Mouse (Mus musculus): ENCODE results near the gene Astn1. TPM values are rescaled to one million over a fixed set of nuclear protein-coding genes. Genes with fewer than 3 reads are reported as not detected.

Gene Astn1
- polyA plus RNA-seq, 1 experiment from 2014 or later = 8.5 TPM

GRCm38 (mm10) chr1:158603056-158603455, 241.0 kb downstream of the Astn1 start:
- Histone ChIP-seq H3K4me3 (ENCODE audit: low read depth, low read length) (no peak overlapping the region), H3K9me3 (replicated peaks; ENCODE audit: control insufficient read depth, low read length) (no peaks in the 10 kb centered on the region), H3K9ac (replicated peaks; ENCODE audit: low read length) (no peak overlapping the region), H3K27ac (replicated peaks; ENCODE audit: low read depth, low read length) (no peak overlapping the region), H3K4me2 (ENCODE audit: low read depth, low read length) (no peak overlapping the region), H3K27me3 (ENCODE audit: control insufficient read depth, insufficient read depth, low read length) (no peaks in the 10 kb centered on the region), H3K4me1 (ENCODE audit: control insufficient read depth, insufficient read depth, low read length) (no peaks in the 10 kb centered on the region), H3K36me3 (replicated peaks; ENCODE audit: control insufficient read depth, insufficient read depth, low read depth, low read length) (no peaks in the 10 kb centered on the region)
- ATAC-seq (replicated peaks; ENCODE audit: insufficient number of reproducible peaks, low FRiP score, low TSS enrichment, low read depth) = no peak
- no peak for DNase-seq (ENCODE audit: low spot score)
- 48% methylated on average over 2 of the region's 2 CpGs for WGBS

GRCm38 (mm10) chr1:158604149-158604548, 242.1 kb downstream of the Astn1 start:
- no peak overlapping the region for H3K27ac ChIP-seq (replicated peaks; ENCODE audit: low read depth, low read length)
- H3K9me3 ChIP-seq (replicated peaks; ENCODE audit: control insufficient read depth, low read length) = no peaks in the 10 kb centered on the region
- H3K4me1 ChIP-seq (ENCODE audit: control insufficient read depth, insufficient read depth, low read length) = no peaks in the 10 kb centered on the region
- H3K4me3 ChIP-seq (ENCODE audit: low read depth, low read length) = no peak overlapping the region
- H3K27me3 ChIP-seq (ENCODE audit: control insufficient read depth, insufficient read depth, low read length) = no peaks in the 10 kb centered on the region
- ATAC-seq (replicated peaks; ENCODE audit: insufficient number of reproducible peaks, low FRiP score, low TSS enrichment, low read depth) (no peak), DNase-seq (ENCODE audit: low spot score) (no peak)
- H3K9ac ChIP-seq (replicated peaks; ENCODE audit: low read length) = no peak overlapping the region
- WGBS = 97% methylated on average over 1 of the region's 1 CpGs
- H3K36me3 ChIP-seq (replicated peaks; ENCODE audit: control insufficient read depth, insufficient read depth, low read depth, low read length) = no peaks in the 10 kb centered on the region
- H3K4me2 ChIP-seq (ENCODE audit: low read depth, low read length) = no peak overlapping the region

- H3K4me2 ChIP-seq (ENCODE audit: low read depth, low read length) = no peak overlapping the region
Measured at GRCm38 (mm10) chr1:158605597-158605996, 243.5 kb downstream of the Astn1 start.

GRCm38 (mm10) chr1:158606324-158606723, 244.3 kb downstream of the Astn1 start:
- Histone ChIP-seq H3K4me2 (ENCODE audit: low read depth, low read length) (no peak overlapping the region), H3K36me3 (replicated peaks; ENCODE audit: control insufficient read depth, insufficient read depth, low read depth, low read length) (no peaks in the 10 kb centered on the region), H3K4me3 (ENCODE audit: low read depth, low read length) (no peak overlapping the region), H3K27ac (replicated peaks; ENCODE audit: low read depth, low read length) (no peak overlapping the region), H3K4me1 (ENCODE audit: control insufficient read depth, insufficient read depth, low read length) (no peaks in the 10 kb centered on the region), H3K9ac (replicated peaks; ENCODE audit: low read length) (no peak overlapping the region), H3K27me3 (ENCODE audit: control insufficient read depth, insufficient read depth, low read length) (no peaks in the 10 kb centered on the region), H3K9me3 (replicated peaks; ENCODE audit: control insufficient read depth, low read length) (no peaks in the 10 kb centered on the region)
- 86% methylated on average over 10 of the region's 10 CpGs for WGBS
- ATAC-seq (replicated peaks; ENCODE audit: insufficient number of reproducible peaks, low FRiP score, low TSS enrichment, low read depth) (no peak), DNase-seq (ENCODE audit: low spot score) (no peak)

More at GRCm38 (mm10) chr1:158605597-158605996, 243.5 kb downstream of the Astn1 start:
- no peak for ATAC-seq (replicated peaks; ENCODE audit: insufficient number of reproducible peaks, low FRiP score, low TSS enrichment, low read depth)
- Histone ChIP-seq H3K27ac (replicated peaks; ENCODE audit: low read depth, low read length) (no peak overlapping the region), H3K9me3 (replicated peaks; ENCODE audit: control insufficient read depth, low read length) (no peaks in the 10 kb centered on the region), H3K4me3 (ENCODE audit: low read depth, low read length) (no peak overlapping the region), H3K36me3 (replicated peaks; ENCODE audit: control insufficient read depth, insufficient read depth, low read depth, low read length) (no peaks in the 10 kb centered on the region), H3K27me3 (ENCODE audit: control insufficient read depth, insufficient read depth, low read length) (no peaks in the 10 kb centered on the region), H3K4me1 (ENCODE audit: control insufficient read depth, insufficient read depth, low read length) (no peaks in the 10 kb centered on the region), H3K9ac (replicated peaks; ENCODE audit: low read length) (no peak overlapping the region)
- DNase-seq (ENCODE audit: low spot score) = no peak
- whole genome bisulfite sequencing = 88% methylated on average over 4 of the region's 4 CpGs

- WGBS = 64% methylated on average over 1 of the region's 1 CpGs
- Histone ChIP-seq H3K4me2 (ENCODE audit: low read depth, low read length) (no peak overlapping the region), H3K4me3 (ENCODE audit: low read depth, low read length) (no peak overlapping the region), H3K27me3 (ENCODE audit: control insufficient read depth, insufficient read depth, low read length) (no peaks in the 10 kb centered on the region), H3K9ac (replicated peaks; ENCODE audit: low read length) (no peak overlapping the region), H3K36me3 (replicated peaks; ENCODE audit: control insufficient read depth, insufficient read depth, low read depth, low read length) (no peaks in the 10 kb centered on the region), H3K9me3 (replicated peaks; ENCODE audit: control insufficient read depth, low read length) (no peaks in the 10 kb centered on the region), H3K4me1 (ENCODE audit: control insufficient read depth, insufficient read depth, low read length) (no peaks in the 10 kb centered on the region), H3K27ac (replicated peaks; ENCODE audit: low read depth, low read length) (no peak overlapping the region)
- no peak for ATAC-seq (replicated peaks; ENCODE audit: insufficient number of reproducible peaks, low FRiP score, low TSS enrichment, low read depth)
- no peak for DNase-seq (ENCODE audit: low spot score)
Measured at GRCm38 (mm10) chr1:158607201-158607600, 245.1 kb downstream of the Astn1 start.

GRCm38 (mm10) chr1:158615202-158615601, 253.1 kb downstream of the Astn1 start:
- no peaks in the 10 kb centered on the region for H3K27me3 ChIP-seq (ENCODE audit: control insufficient read depth, insufficient read depth, low read length)
- 86% methylated on average over 1 of the region's 1 CpGs for WGBS

GRCm38 (mm10) chr1:158617943-158618342, 255.9 kb downstream of the Astn1 start:
- H3K4me1 ChIP-seq (ENCODE audit: control insufficient read depth, insufficient read depth, low read length) = no peaks in the 10 kb centered on the region
- no peak overlapping the region for H3K4me2 ChIP-seq (ENCODE audit: low read depth, low read length)
- no peaks in the 10 kb centered on the region for H3K27me3 ChIP-seq (ENCODE audit: control insufficient read depth, insufficient read depth, low read length)
- WGBS = 58% methylated on average over 4 of the region's 4 CpGs
- H3K36me3 ChIP-seq (replicated peaks; ENCODE audit: control insufficient read depth, insufficient read depth, low read depth, low read length) = no peaks in the 10 kb centered on the region
- no peaks in the 10 kb centered on the region for H3K9me3 ChIP-seq (replicated peaks; ENCODE audit: control insufficient read depth, low read length)
- DNase-seq (ENCODE audit: low spot score) (no peak), ATAC-seq (replicated peaks; ENCODE audit: insufficient number of reproducible peaks, low FRiP score, low TSS enrichment, low read depth) (no peak)
- H3K9ac ChIP-seq (replicated peaks; ENCODE audit: low read length) = no peak overlapping the region
- H3K27ac ChIP-seq (replicated peaks; ENCODE audit: low read depth, low read length) = no peak overlapping the region
- no peak overlapping the region for H3K4me3 ChIP-seq (ENCODE audit: low read depth, low read length)

More at GRCm38 (mm10) chr1:158615202-158615601, 253.1 kb downstream of the Astn1 start:
- Histone ChIP-seq H3K9ac (replicated peaks; ENCODE audit: low read length) (no peak overlapping the region), H3K27ac (replicated peaks; ENCODE audit: low read depth, low read length) (no peak overlapping the region), H3K4me1 (ENCODE audit: control insufficient read depth, insufficient read depth, low read length) (no peaks in the 10 kb centered on the region), H3K36me3 (replicated peaks; ENCODE audit: control insufficient read depth, insufficient read depth, low read depth, low read length) (no peaks in the 10 kb centered on the region), H3K4me2 (ENCODE audit: low read depth, low read length) (no peak overlapping the region), H3K9me3 (replicated peaks; ENCODE audit: control insufficient read depth, low read length) (no peaks in the 10 kb centered on the region), H3K4me3 (ENCODE audit: low read depth, low read length) (no peak overlapping the region)
- ATAC-seq (replicated peaks; ENCODE audit: insufficient number of reproducible peaks, low FRiP score, low TSS enrichment, low read depth) (no peak), DNase-seq (ENCODE audit: low spot score) (no peak)

GRCm38 (mm10) chr1:158632935-158633334, 270.9 kb downstream of the Astn1 start:
- Histone ChIP-seq H3K9ac (replicated peaks; ENCODE audit: low read length) (no peak overlapping the region), H3K4me1 (ENCODE audit: control insufficient read depth, insufficient read depth, low read length) (no peaks in the 10 kb centered on the region), H3K4me3 (ENCODE audit: low read depth, low read length) (no peak overlapping the region), H3K27me3 (ENCODE audit: control insufficient read depth, insufficient read depth, low read length) (no peaks in the 10 kb centered on the region), H3K4me2 (ENCODE audit: low read depth, low read length) (no peak overlapping the region), H3K27ac (replicated peaks; ENCODE audit: low read depth, low read length) (no peak overlapping the region), H3K36me3 (replicated peaks; ENCODE audit: control insufficient read depth, insufficient read depth, low read depth, low read length) (no peaks in the 10 kb centered on the region), H3K9me3 (replicated peaks; ENCODE audit: control insufficient read depth, low read length) (no peaks in the 10 kb centered on the region)
- DNase-seq (ENCODE audit: low spot score) = no peak
- 80% methylated on average over 4 of the region's 4 CpGs for WGBS
- ATAC-seq (replicated peaks; ENCODE audit: insufficient number of reproducible peaks, low FRiP score, low TSS enrichment, low read depth) = no peak

All from embryonic facial prominence, embryonic 11.5 days (tissue).